Mouse (Mus musculus) heart, postnatal 4 days (tissue): ENCODE measurements around the gene Fbxo24. TPM values are rescaled to one million over a fixed set of nuclear protein-coding genes. Genes with fewer than 3 reads are reported as not detected.

ENCODE experiments used
- total RNA-seq, 2 experiments: library from RNA; stranded (reverse); gene quantifications; 2 replicates each; pipeline ENCODE4 v1.2.3; 2021

Gene Fbxo24
- total RNA-seq, 2 experiments from 2014 or later: 0.21 to 0.25 TPM

Other genes starting within 250 kb of the Fbxo24 start
- under 1 TPM; 0.05 to 0.07 TPM for gene Zan, start 151.9 kb downstream of the Fbxo24 start, total RNA-seq
- 10 to 100 TPM; 25.1 to 26.0 TPM for gene Pop7, start 126.5 kb downstream of the Fbxo24 start, total RNA-seq
- gene Gigyf1, start 110.5 kb downstream of the Fbxo24 start, total RNA-seq: 10 to 100 TPM; 30.5 to 32.4 TPM
- not detected for gene Epo, start 95.8 kb downstream of the Fbxo24 start, total RNA-seq
- 100 to 1,000 TPM; 560 to 578 TPM for gene Gnb2, start 95.5 kb downstream of the Fbxo24 start, total RNA-seq
- not detected for gene Actl6b, start 75.5 kb downstream of the Fbxo24 start, total RNA-seq
- under 1 TPM in 1 of 2 experiments, not detected in 1; 0.10 TPM for gene Tfr2, start 59.2 kb downstream of the Fbxo24 start, total RNA-seq
- gene Mospd3, start 27.9 kb downstream of the Fbxo24 start, total RNA-seq: 10 to 100 TPM; 25.2 to 28.8 TPM
- gene Pcolce, start 15.2 kb downstream of the Fbxo24 start, total RNA-seq: 100 to 1,000 TPM; 133 to 137 TPM
- 10 to 100 TPM; 19.2 to 21.6 TPM for gene Lrch4, start 119 bp upstream of the Fbxo24 start, total RNA-seq
- gene Gm20605, start 173 bp upstream of the Fbxo24 start, total RNA-seq: 1 to 10 TPM; 4.8 to 6.6 TPM
- gene Sap25, start 12.3 kb upstream of the Fbxo24 start, total RNA-seq: 1 to 10 TPM; 1.8 to 2.2 TPM
- not detected for gene Irs3, start 16.7 kb upstream of the Fbxo24 start, total RNA-seq
- gene Agfg2, start 55.7 kb upstream of the Fbxo24 start, total RNA-seq: 10 to 100 TPM; 21.7 to 23.1 TPM
- 1 to 10 TPM; 3.1 to 3.3 TPM for gene Nyap1, start 112.6 kb upstream of the Fbxo24 start, total RNA-seq
- gene Tsc22d4, start 116.7 kb upstream of the Fbxo24 start, total RNA-seq: 100 to 1,000 TPM; 230 to 231 TPM
- 10 to 100 TPM; 16.5 to 17.1 TPM for gene Ppp1r35, start 149.8 kb upstream of the Fbxo24 start, total RNA-seq
- gene Mepce, start 158.7 kb upstream of the Fbxo24 start, total RNA-seq: 10 to 100 TPM; 29.0 to 40.3 TPM
- gene Zcwpw1, start 158.8 kb upstream of the Fbxo24 start, total RNA-seq: 1 to 10 TPM; 2.4 to 3.2 TPM
- gene Pilra, start 207.3 kb upstream of the Fbxo24 start, total RNA-seq: 1 to 10 TPM in 1 of 2 experiments, under 1 TPM in 1; 0.71 to 2.4 TPM
- gene Pilrb1, start 229.1 kb upstream of the Fbxo24 start, total RNA-seq: under 1 TPM in 1 of 2 experiments, not detected in 1; 0.38 TPM
- gene Pilrb2, start 242.8 kb upstream of the Fbxo24 start, total RNA-seq: 1 to 10 TPM in 1 of 2 experiments, not detected in 1; 1.0 TPM